Mouse (Mus musculus) stomach, embryonic 16.5 days (tissue): Measurements from ENCODE around the gene Bcor. TPM values are rescaled to one million over a fixed set of nuclear protein-coding genes. Genes with fewer than 3 reads are reported as not detected.
A peak's percentile ranks its signal among the peaks of the same experiment; 100 is the strongest.

Experiments
- ATAC-seq: fragments of 200-750 bp; cut with Nextera tagmentation; 2 replicates; pipeline ENCODE4 v1.8.0; 2017; ENCODE audit warnings: moderate number of reproducible peaks, moderate TSS enrichment; ENCODE audit not compliant: insufficient read depth, low FRiP score
- H3K27ac ChIP-seq: fragments of 300-500 bp; sonication (generic); 2 replicates; pipeline ENCODE4 v1.5.1; 2014; ENCODE audit warnings: low read length
- H3K27me3 ChIP-seq: fragments of 300-500 bp; sonication (generic); 2 replicates; pipeline ENCODE4 v1.6.1; 2014; ENCODE audit warnings: low read length, control low read depth, mixed read lengths; ENCODE audit not compliant: control insufficient read depth, insufficient read depth
- H3K36me3 ChIP-seq: fragments of 300-500 bp; sonication (generic); 2 replicates; pipeline ENCODE4 v1.6.1; 2014; ENCODE audit warnings: low read length; ENCODE audit not compliant: control insufficient read depth, insufficient read depth
- H3K4me1 ChIP-seq: fragments of 300-500 bp; sonication (generic); 2 replicates; pipeline ENCODE4 v1.6.1; 2014; ENCODE audit warnings: low read length, control low read depth, mixed read lengths; ENCODE audit not compliant: control insufficient read depth, insufficient read depth
- H3K4me2 ChIP-seq: fragments of 300-500 bp; sonication (generic); 2 replicates; pipeline ENCODE4 v1.6.1; 2014; ENCODE audit warnings: low read depth, low read length, mixed read lengths
- H3K4me3 ChIP-seq: fragments of 300-500 bp; sonication (generic); replicated peaks from 2 replicates; pipeline ENCODE4 v1.5.1; 2014; ENCODE audit warnings: mild to moderate bottlenecking, low read length
- H3K9ac ChIP-seq: fragments of 300-500 bp; sonication (generic); 2 replicates; pipeline ENCODE4 v1.6.1; 2014; ENCODE audit warnings: low read length
- H3K9me3 ChIP-seq: fragments of 300-500 bp; sonication (generic); replicated peaks from 2 replicates; pipeline ENCODE4 v1.6.1; 2016; ENCODE audit warnings: low read length, control low read depth; ENCODE audit not compliant: control insufficient read depth
- WGBS: fragments of 180-500 bp; shearing (Covaris S2); extraction: QIAGEN DNeasy Blood & Tissue Kit; methylation state at CpG from one replicate; pipeline ENCODE4 v1.1.7; 2014; 5-methylcytosine and 5-hydroxymethylcytosine counted together
- polyA plus RNA-seq: library from polyadenylated mRNA; unstranded; fragments of >200 nt; fragmentation: Nextera tagmentation; extraction: Ambion mirVana; gene quantifications from 2 replicates; pipeline ENCODE4 v1.2.1, GENCODE M21; 2015

Bcor gene
- polyA plus RNA-seq, 1 experiment from 2014 or later: 13.9 TPM

DNA sequence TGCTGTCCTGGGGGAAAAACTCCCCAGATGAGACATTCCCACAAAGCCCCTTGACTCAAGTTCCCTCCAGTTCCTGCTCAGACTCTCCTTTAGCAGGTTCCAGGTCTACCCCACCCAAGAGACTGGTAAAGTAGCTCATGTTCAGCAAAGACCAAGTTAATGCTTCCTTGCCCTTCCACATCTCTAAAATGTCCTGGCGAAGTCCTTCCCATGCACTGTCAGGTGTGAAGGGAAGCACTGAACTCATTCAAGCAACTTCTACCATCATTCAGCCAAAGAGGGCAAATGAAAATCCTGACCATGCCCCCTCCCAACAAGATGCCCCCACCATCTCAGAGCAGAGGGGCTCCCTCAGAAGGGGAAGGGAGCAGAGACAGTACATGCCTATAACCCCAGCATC lies 107.5 kb downstream of the Bcor start:
- ATAC-seq: 0 out of 2 replicates have a peak, but pooled peaks have one; percentile 13
- Histone ChIP-seq H3K27me3 (no peaks in the 10 kb centered on the region; the same call in 1 of the 2 replicates), H3K4me2 (no peak overlapping the region), H3K9ac (no peak overlapping the region), H3K27ac (no peak overlapping the region), H3K9me3 (no peaks in the 10 kb centered on the region), H3K4me3 (no peak overlapping the region), H3K4me1 (peaks cover 3% of the 10 kb centered on the region; the same call in 1 of the 2 replicates), H3K36me3 (no peaks in the 10 kb centered on the region; the same call in 1 of the 2 replicates)
- WGBS: 86% methylated on average over 1 of the region's 1 CpGs

DNA sequence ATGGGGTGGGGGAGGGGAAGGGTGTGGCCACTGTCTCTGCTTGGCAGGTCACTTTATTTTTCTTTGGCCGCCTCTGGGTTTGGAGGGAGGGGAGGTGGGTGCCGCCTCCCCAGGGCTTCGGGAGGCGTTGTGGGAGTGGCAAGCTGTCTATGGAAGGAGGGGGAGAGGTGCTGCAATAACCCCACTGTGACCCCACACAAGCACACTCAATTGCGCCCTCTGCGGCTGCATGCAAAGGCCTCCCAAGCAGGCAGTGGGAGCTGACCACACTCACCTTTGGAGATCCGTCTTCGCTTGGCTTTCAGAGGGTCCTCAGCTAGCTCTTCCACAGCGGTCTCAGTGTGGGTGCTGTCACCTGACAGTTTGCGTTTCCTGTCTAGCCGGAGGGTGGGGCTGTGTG lies 111.4 kb downstream of the Bcor start:
- H3K4me3 ChIP-seq: no peak overlapping the region
- H3K36me3 ChIP-seq: peaks cover 4% of the 10 kb centered on the region; the same call in 1 of the 2 replicates
- no peak overlapping the region for H3K4me2 ChIP-seq
- H3K4me1 ChIP-seq: peaks cover 3% of the 10 kb centered on the region; the same call in 1 of the 2 replicates
- H3K9me3 ChIP-seq: no peaks in the 10 kb centered on the region
- H3K9ac ChIP-seq: no peak overlapping the region
- 51% methylated on average over 11 of the region's 11 CpGs for WGBS
- H3K27me3 ChIP-seq: no peaks in the 10 kb centered on the region; the same call in 1 of the 2 replicates
- no peak overlapping the region for H3K27ac ChIP-seq
- no peak for ATAC-seq

DNA sequence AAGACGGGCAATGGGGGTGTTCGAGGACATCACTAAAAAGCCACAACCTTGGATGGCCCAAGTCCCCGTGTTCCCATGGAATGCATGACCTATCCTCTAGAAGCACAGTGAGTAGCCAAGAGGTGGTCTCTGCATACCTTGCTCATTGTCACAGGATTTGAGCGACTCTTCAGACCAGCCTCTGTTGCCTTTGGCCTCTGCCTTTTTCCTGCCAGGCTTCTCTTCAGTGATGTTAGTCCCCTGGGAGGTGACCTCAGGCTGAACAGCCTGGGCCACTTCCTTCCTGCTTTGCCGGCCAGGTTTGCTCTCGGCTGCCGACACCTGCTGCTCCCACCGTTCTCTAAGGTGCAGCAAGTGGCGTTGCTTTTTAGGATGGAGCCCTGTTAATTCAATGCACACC lies 112.0 kb downstream of the Bcor start:
- ATAC-seq: no peak
- Histone ChIP-seq H3K27ac (no peak overlapping the region), H3K36me3 (peaks cover 4% of the 10 kb centered on the region; the same call in 1 of the 2 replicates), H3K4me3 (no peak overlapping the region), H3K9ac (no peak overlapping the region), H3K4me1 (peaks cover 3% of the 10 kb centered on the region; the same call in 1 of the 2 replicates), H3K27me3 (no peaks in the 10 kb centered on the region; the same call in 1 of the 2 replicates), H3K4me2 (no peak overlapping the region), H3K9me3 (no peaks in the 10 kb centered on the region)
- 42% methylated on average over 9 of the region's 9 CpGs for WGBS

DNA sequence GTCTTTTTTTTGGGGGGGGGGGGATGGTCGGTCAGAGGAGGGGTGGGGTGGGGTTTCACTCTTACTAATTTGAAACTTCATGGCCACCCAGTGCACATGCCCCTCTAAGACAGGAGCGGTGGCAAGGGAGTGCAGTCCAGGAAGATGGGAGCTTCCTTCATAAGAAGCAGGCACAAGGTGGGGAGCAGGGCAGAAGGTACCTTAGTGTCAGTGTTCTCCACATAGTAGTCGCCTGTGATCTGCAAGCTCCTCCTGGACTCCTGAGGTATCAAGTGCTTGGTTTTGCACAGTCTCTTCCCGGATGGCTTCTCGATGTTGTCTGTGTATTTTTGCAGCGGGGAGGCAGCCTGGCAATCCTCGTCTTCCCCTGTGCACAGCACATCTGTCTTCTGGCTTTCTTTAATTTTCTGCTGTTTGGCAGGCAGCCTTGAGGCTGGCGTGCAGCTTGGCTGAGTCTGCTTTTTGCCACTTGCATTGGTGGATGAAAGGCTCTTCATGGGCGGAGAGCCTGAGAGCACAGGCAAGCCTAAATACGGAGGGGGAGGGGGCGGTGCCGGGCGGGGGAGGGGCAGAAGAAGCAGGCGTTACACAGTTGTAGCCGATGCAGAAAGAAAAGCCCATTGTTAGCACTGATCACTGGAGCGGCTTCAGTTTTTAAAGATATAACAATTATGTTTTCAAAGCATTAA lies 112.8 kb downstream of the Bcor start:
- Histone ChIP-seq H3K9ac (no peak overlapping the region), H3K9me3 (no peaks in the 10 kb centered on the region), H3K27me3 (no peaks in the 10 kb centered on the region; the same call in 1 of the 2 replicates), H3K36me3 (peaks cover 4% of the 10 kb centered on the region; the same call in 1 of the 2 replicates), H3K27ac (no peak overlapping the region), H3K4me2 (no peak overlapping the region), H3K4me1 (peaks cover 3% of the 10 kb centered on the region; the same call in 1 of the 2 replicates), H3K4me3 (no peak overlapping the region)
- 0 out of 2 replicates have a peak, but pooled peaks have one; percentile 49 for ATAC-seq
- WGBS: 32% methylated on average over 16 of the region's 16 CpGs

DNA sequence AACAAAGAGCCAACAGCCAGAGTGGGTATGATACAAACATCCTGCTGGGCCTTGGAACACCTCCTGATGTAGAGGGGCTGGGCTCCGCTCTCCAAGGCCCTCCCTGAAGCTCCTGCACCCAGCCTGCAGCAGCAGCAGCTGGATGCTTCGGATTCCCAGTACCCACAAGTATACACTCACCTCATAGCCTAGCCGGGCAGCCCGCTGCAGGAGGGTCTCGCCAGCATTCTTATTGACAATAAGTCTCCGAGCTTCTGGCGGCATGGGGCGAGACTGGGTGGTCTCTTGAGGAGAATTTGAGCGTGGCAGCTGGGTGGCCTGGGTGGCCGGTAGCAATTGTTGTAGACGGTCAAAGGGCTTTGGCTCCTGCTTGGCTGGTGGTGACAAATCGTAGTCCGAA lies 113.5 kb downstream of the Bcor start:
- Histone ChIP-seq H3K27ac (no peak overlapping the region), H3K36me3 (peaks cover 4% of the 10 kb centered on the region; the same call in 1 of the 2 replicates), H3K27me3 (no peaks in the 10 kb centered on the region; the same call in 1 of the 2 replicates), H3K4me2 (no peak overlapping the region), H3K4me1 (peaks cover 3% of the 10 kb centered on the region; the same call in 1 of the 2 replicates), H3K9me3 (no peaks in the 10 kb centered on the region), H3K9ac (no peak overlapping the region), H3K4me3 (no peak overlapping the region)
- ATAC-seq: no peak
- WGBS: 65% methylated on average over 13 of the region's 13 CpGs

DNA sequence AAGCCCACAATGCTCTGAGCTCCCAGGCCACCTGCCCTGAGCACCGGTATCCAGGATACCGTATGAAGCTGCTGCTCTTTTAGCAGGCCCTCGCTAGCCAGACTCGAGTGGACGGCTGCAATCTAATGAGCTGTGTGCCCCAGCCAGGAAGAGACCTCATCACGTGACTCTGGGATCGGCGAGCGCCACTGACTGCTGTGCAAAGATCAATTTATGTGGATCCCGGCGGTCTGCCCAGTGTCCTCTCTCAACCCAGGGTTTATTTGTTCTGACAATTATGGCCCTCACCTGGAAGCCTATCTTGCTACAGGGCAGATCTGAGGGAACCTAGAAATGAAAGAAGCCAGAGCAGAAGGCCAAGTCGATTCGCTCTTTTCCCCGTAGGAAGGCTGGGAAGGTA lies 116.8 kb downstream of the Bcor start:
- WGBS: 74% methylated on average over 14 of the region's 14 CpGs
- no peak overlapping the region for H3K27ac ChIP-seq
- H3K4me3 ChIP-seq: no peak overlapping the region
- H3K4me2 ChIP-seq: no peak overlapping the region
- H3K9ac ChIP-seq: no peak overlapping the region
- H3K9me3 ChIP-seq: no peaks in the 10 kb centered on the region
- H3K27me3 ChIP-seq: no peaks in the 10 kb centered on the region
- peaks cover 14% of the 10 kb centered on the region; the same call in 1 of the 2 replicates for H3K36me3 ChIP-seq
- ATAC-seq: no peak
- H3K4me1 ChIP-seq: no peaks in the 10 kb centered on the region; the same call in 1 of the 2 replicates

DNA sequence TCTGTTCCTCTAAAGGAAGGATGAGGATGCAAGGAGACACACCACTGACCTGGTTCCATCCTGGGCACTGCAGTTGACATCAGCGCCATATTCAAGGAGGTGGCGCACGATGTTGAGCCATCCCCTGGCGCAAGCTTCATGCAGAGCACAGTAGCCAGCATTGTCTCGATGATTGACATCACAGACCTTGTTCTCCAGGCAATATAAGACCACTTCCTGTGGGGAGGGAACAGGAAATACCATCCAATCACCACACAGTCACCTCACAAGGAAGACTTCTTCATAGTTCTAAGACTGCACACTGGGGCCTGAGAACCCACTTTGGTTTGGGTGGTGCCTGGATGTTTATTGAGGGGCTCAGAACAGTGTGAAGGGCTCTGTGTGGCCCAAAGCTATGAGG lies 118.7 kb downstream of the Bcor start:
- ATAC-seq: no peak
- H3K4me1 ChIP-seq: no peaks in the 10 kb centered on the region
- no peak overlapping the region for H3K4me2 ChIP-seq
- no peaks in the 10 kb centered on the region for H3K9me3 ChIP-seq
- no peak overlapping the region for H3K27ac ChIP-seq
- H3K4me3 ChIP-seq: no peak overlapping the region
- 0 out of 2 replicates have a peak, but pooled peaks cover 11% of the 10 kb centered on the region for H3K36me3 ChIP-seq
- WGBS: 88% methylated on average over 5 of the region's 5 CpGs
- no peaks in the 10 kb centered on the region for H3K27me3 ChIP-seq
- no peak overlapping the region for H3K9ac ChIP-seq

DNA sequence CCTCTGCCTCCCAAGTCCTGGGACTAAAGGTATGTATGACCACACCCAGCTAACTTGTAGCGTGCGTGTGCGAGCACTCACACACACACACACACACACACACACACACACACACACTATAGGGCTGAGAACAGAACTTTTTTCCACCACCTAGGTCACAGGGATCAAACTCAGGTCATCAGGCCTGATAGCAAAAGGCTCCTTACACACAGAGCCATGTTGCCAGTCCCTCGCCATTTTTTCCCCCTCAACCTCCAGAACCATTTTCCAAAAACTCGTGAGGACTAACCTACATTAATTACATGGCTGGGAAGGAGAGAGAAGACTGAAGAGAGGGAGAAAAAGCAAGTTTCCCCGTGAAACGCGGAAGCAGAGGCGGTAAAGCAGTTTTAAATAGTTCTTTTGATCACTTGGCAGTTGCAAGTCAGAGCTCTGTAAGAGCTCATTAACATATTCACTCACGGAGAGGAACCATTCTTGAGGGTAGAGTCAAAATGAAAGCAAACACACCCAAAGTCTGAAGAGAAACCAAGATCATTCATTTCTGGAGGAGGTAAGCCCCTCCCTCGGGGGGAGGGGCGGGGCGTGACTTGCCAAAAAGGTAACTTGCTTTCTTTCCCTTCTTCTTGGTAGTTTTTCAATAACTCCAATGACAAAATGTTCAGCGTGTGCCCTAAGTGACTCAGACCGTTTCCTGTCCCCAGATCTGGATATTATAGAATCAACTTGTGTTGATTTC lies 145.3 kb downstream of the Bcor start:
- ATAC-seq: no peak
- Histone ChIP-seq H3K9me3 (no peaks in the 10 kb centered on the region), H3K4me1 (no peaks in the 10 kb centered on the region), H3K27me3 (no peaks in the 10 kb centered on the region), H3K4me3 (no peak overlapping the region), H3K9ac (no peak overlapping the region), H3K4me2 (no peak overlapping the region), H3K27ac (no peak overlapping the region), H3K36me3 (no peaks in the 10 kb centered on the region)
- WGBS: 56% methylated on average over 15 of the region's 15 CpGs

DNA sequence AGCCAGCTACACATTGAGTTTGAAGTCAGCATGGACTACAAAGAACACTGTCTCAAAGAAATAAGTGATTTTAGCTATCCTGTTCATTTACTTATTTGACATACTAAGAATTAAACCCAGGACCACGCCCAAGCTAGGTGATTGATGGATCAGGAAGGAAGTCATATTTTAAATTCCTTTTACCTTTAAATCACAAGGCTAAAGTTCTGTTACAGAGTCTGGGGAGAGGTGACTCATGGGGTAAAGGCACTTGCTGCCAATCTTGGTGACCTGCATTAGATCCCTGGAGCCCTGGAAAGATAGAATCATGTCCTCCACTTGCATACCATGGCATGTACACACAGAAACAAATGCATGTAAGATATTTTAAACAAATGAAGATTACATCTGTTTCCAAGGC lies 149.5 kb downstream of the Bcor start:
- Histone ChIP-seq H3K36me3 (no peaks in the 10 kb centered on the region), H3K4me3 (no peak overlapping the region), H3K4me1 (no peaks in the 10 kb centered on the region), H3K9me3 (no peaks in the 10 kb centered on the region), H3K27me3 (peaks cover 19% of the 10 kb centered on the region), H3K9ac (no peak overlapping the region), H3K27ac (no peak overlapping the region), H3K4me2 (no peak overlapping the region)
- WGBS: 55% methylated on average over 1 of the region's 1 CpGs
- no peak for ATAC-seq
